Mouse (Mus musculus) embryonic facial prominence, embryonic 14.5 days (tissue): ENCODE measurements around the gene Ruvbl1. TPM values are rescaled to one million over a fixed set of nuclear protein-coding genes. Genes with fewer than 3 reads are reported as not detected.

Experiments
- ATAC-seq: fragments of 200-750 bp; cut with Nextera tagmentation; 2 replicates; pipeline ENCODE4 v1.8.0; 2017; ENCODE audit warnings: low read depth, moderate number of reproducible peaks, moderate TSS enrichment
- DNase-seq: peaks from one replicate; pipeline ENCODE4 v3.0.0-alpha.2; 2015; ENCODE audit warnings: low spot score
- H3K27ac ChIP-seq: fragments of 300-500 bp; sonication (generic); replicated peaks from 2 replicates; pipeline ENCODE4 v1.5.1; 2014; ENCODE audit warnings: low read depth, mild to moderate bottlenecking, low read length, moderate library complexity
- H3K27me3 ChIP-seq: fragments of 300-500 bp; sonication (generic); replicated peaks from 2 replicates; pipeline ENCODE4 v1.6.1; 2014; ENCODE audit warnings: low read length; ENCODE audit not compliant: control insufficient read depth, insufficient read depth
- H3K36me3 ChIP-seq: fragments of 300-500 bp; sonication (generic); 2 replicates; pipeline ENCODE4 v1.6.1; 2014; ENCODE audit warnings: low read length, mixed read lengths; ENCODE audit not compliant: control insufficient read depth, insufficient read depth
- H3K4me1 ChIP-seq: fragments of 300-500 bp; sonication (generic); 2 replicates; pipeline ENCODE4 v1.6.1; 2014; ENCODE audit warnings: antibody characterized with exemption, low read length; ENCODE audit not compliant: control insufficient read depth, insufficient read depth
- H3K4me2 ChIP-seq: fragments of 300-500 bp; sonication (generic); 2 replicates; pipeline ENCODE4 v1.6.1; 2014; ENCODE audit warnings: low read depth, mild to moderate bottlenecking, low read length, moderate library complexity, mixed read lengths
- H3K4me3 ChIP-seq: fragments of 300-500 bp; sonication (generic); 2 replicates; pipeline ENCODE4 v1.5.1; 2014; ENCODE audit warnings: low read depth, mild to moderate bottlenecking, low read length
- H3K9ac ChIP-seq: fragments of 300-500 bp; sonication (generic); 2 replicates; pipeline ENCODE4 v1.6.1; 2014; ENCODE audit warnings: low read depth, mild to moderate bottlenecking, low read length, moderate library complexity, mixed read lengths
- H3K9me3 ChIP-seq: fragments of 300-500 bp; sonication (generic); 2 replicates; pipeline ENCODE4 v1.6.1; 2016; ENCODE audit warnings: low read length; ENCODE audit not compliant: control insufficient read depth
- WGBS: fragments of 180-500 bp; shearing (Covaris S2); extraction: QIAGEN DNeasy Blood & Tissue Kit; methylation state at CpG from one replicate; pipeline ENCODE4 v1.1.7; 2014; 5-methylcytosine and 5-hydroxymethylcytosine counted together
- polyA plus RNA-seq: library from polyadenylated mRNA; unstranded; fragments of >200 nt; fragmentation: Nextera tagmentation; extraction: Ambion mirVana; gene quantifications from 2 replicates; pipeline ENCODE4 v1.2.1, GENCODE M21; 2014

Ruvbl1 gene
- polyA plus RNA-seq, 1 experiment from 2014 or later = 118 TPM

DNA sequence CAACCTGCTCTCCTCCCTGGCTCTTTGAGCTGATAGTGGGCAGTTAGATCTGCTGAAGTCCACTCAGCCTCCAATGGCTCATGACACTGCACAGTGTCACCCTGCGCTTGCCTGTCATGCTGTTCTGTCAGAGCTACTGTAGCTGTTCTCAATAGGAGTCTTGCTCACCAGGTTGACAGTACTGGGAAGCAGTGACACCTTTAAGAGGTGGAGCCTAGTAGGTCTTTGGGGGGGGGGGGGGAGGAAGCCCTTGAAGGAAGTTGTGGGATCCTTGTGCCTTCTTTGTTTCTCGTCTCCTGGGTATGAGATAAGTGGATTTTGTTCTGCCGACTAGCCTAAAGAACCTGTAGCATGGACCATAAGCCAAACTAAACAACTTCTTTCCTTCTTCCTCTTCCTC, 57.4 kb downstream of the Ruvbl1 start:
- no peak overlapping the region for H3K4me2 ChIP-seq
- ATAC-seq (no peak), DNase-seq (no peak)
- no peak overlapping the region for H3K9ac ChIP-seq
- H3K9me3 ChIP-seq = no peaks in the 10 kb centered on the region
- 62% methylated on average over 3 of the region's 3 CpGs for WGBS
- H3K4me1 ChIP-seq = peaks cover 5% of the 10 kb centered on the region
- H3K27ac ChIP-seq = no peak overlapping the region
- no peaks in the 10 kb centered on the region for H3K27me3 ChIP-seq
- H3K4me3 ChIP-seq = no peak overlapping the region
- no peaks in the 10 kb centered on the region for H3K36me3 ChIP-seq

DNA sequence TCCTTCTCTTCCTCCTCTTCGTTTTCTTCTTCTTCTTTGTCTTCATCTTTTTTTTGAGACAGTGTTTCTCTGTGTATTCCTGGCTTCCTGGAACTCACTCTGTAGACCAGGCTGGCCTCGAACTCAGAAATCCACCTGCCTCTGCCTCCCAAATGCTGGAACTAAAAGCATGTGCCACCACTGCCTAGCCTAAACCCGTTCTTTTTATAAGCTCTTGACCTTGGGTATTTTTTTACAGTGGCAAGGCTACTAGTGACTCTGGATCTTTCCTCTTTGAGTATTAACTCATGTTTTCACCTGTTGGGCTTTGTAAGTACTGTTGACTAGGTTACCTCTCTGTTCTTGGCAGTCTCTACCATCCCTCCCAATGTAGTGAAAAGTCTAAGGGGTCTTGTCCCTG, 57.8 kb downstream of the Ruvbl1 start:
- Histone ChIP-seq H3K4me2 (no peak overlapping the region), H3K9ac (no peak overlapping the region), H3K9me3 (no peaks in the 10 kb centered on the region), H3K27me3 (no peaks in the 10 kb centered on the region), H3K4me3 (no peak overlapping the region), H3K4me1 (peaks cover 5% of the 10 kb centered on the region), H3K27ac (no peak overlapping the region), H3K36me3 (no peaks in the 10 kb centered on the region)
- DNase-seq (no peak), ATAC-seq (no peak)
- WGBS = 74% methylated on average over 3 of the region's 3 CpGs

DNA sequence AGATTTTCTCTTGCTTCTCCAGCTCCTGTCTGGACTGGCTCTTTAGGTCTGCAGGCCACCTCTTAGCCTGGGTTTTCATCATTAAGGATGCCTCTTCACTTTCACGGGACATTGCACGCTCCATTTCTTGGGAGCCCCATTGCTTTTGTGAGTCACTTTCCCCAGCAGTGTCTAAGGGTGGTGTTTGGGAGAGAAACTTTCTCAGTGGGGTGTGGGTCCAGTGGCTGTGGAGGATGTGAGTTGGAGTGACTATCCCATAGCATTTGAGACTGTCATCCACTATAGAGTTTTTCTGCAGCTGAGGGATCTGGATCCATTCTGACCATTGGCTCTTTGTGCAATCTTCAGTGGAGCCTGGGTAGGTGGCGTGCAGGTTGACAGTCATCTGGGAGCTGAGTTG, 58.2 kb downstream of the Ruvbl1 start:
- Histone ChIP-seq H3K4me3 (no peak overlapping the region), H3K36me3 (no peaks in the 10 kb centered on the region), H3K4me1 (peaks cover 5% of the 10 kb centered on the region), H3K9ac (no peak overlapping the region), H3K27ac (no peak overlapping the region), H3K4me2 (no peak overlapping the region), H3K9me3 (no peaks in the 10 kb centered on the region), H3K27me3 (no peaks in the 10 kb centered on the region)
- ATAC-seq (no peak), DNase-seq (no peak)
- 86% methylated on average over 3 of the region's 3 CpGs for WGBS

DNA sequence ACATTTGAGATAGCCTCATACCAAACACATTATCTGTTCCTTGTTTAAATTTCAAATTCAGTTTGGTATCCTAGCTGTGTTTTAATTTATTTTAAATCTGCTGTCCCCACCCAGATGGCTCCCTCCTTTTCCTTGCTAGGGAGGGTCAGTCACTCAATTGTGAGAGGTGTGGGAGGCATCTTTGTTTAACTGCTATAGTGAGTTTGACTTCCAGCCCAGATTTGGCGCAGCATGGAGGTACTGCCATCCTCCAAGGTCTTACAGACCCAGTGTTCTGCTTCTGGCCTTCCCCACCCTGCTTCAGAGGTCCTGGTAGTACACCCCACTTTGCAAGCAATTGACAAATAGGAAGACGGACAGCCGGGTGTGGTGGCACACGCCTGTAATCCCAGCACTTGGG, 58.8 kb downstream of the Ruvbl1 start:
- 88% methylated on average over 4 of the region's 4 CpGs for WGBS
- no peak for DNase-seq
- no peaks in the 10 kb centered on the region for H3K9me3 ChIP-seq

DNA sequence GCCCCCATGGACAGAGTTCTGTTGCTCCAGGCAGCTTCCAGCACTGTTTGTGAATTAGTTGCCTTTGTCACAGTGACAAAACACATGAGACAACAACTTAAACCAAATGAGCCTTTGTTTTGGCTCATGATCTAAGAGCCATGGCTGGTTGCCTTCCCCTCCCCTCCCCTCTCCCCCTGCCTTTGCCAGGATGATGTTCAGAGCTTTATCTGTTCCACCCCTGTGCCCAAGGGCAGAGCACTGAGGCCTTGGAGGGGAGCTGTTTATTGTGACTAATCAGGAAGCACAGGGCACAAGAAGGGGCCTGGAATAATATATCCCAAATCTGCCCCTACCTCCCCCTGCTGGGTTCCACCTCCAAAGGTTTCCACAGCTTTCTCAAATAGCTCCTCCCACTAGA, 65.1 kb downstream of the Ruvbl1 start:
- Histone ChIP-seq H3K4me3 (no peak overlapping the region), H3K36me3 (no peaks in the 10 kb centered on the region), H3K4me2 (no peak overlapping the region), H3K27me3 (no peaks in the 10 kb centered on the region), H3K9me3 (no peaks in the 10 kb centered on the region), H3K27ac (no peak overlapping the region), H3K9ac (no peak overlapping the region), H3K4me1 (no peaks in the 10 kb centered on the region)
- DNase-seq (no peak), ATAC-seq (no peak)

More for the DNA sequence above, 58.8 kb downstream of the Ruvbl1 start:
- Histone ChIP-seq H3K4me3 (no peak overlapping the region), H3K4me2 (no peak overlapping the region), H3K27ac (no peak overlapping the region), H3K9ac (no peak overlapping the region), H3K36me3 (no peaks in the 10 kb centered on the region), H3K27me3 (no peaks in the 10 kb centered on the region), H3K4me1 (peaks cover 5% of the 10 kb centered on the region)
- no peak for ATAC-seq

DNA sequence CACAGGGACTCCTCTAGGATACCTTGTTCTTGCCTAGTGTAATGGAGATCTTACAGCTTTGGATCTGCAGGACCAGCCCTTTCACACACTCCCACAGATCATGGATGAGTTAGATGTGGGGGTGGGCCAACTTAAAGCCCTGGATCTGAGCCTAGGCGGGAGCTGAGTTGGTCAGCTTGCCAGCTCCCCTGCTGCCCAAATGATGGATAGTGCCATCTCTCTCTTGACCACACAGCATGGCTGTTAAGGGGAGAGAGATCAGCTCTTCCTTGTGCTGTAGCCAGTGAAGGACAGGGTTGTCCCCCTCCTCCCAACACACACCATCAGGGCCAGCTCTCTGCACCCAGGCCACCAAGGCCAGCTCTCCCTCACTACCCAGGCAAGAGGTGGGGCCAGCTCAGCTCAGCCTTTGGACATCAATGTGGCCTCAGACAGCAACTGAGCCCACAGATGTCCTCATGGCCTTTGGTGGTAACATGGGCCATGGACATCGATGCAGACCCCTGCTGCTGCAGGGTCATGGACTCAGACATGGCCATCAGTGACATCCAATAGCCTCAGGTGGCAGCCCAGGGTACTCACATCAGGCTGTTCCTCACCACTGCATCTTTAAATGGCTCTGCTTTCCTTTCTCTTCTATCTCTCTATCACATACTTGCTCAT, 75.0 kb downstream of the Ruvbl1 start:
- H3K9me3 ChIP-seq = no peaks in the 10 kb centered on the region
- DNase-seq (no peak), ATAC-seq (no peak)
- no peak overlapping the region for H3K9ac ChIP-seq
- H3K27me3 ChIP-seq = peaks cover 6% of the 10 kb centered on the region
- H3K4me1 ChIP-seq = no peaks in the 10 kb centered on the region
- no peak overlapping the region for H3K27ac ChIP-seq
- WGBS = 75% methylated on average over 2 of the region's 2 CpGs
- H3K4me3 ChIP-seq = no peak overlapping the region
- H3K4me2 ChIP-seq = no peak overlapping the region
- H3K36me3 ChIP-seq = no peaks in the 10 kb centered on the region

DNA sequence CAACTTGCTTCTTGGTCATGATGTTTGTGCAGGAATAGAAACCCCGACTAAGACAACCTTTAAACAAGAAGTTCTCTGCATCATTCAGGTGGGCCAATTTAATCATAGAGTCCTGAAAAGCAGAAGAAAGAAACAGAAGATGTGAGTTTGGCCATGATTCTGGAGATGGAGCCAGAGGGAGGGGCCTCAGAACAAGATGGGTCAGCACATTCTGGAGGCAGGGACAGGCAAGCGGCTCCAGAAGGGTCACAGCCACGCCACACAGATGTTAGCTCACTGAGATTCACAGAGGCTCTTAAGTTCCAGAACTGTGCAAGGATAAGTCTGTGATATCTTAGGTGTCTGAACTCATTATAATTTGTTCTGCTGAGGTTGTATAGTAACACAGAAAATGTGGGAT, 79.0 kb downstream of the Ruvbl1 start:
- Histone ChIP-seq H3K4me3 (no peak overlapping the region), H3K4me2 (no peak overlapping the region), H3K27ac (no peak overlapping the region), H3K27me3 (peaks cover 31% of the 10 kb centered on the region), H3K9ac (no peak overlapping the region), H3K9me3 (no peaks in the 10 kb centered on the region), H3K36me3 (no peaks in the 10 kb centered on the region), H3K4me1 (no peaks in the 10 kb centered on the region)
- ATAC-seq = no peak
- DNase-seq = no peak
- 81% methylated on average over 3 of the region's 3 CpGs for WGBS

DNA sequence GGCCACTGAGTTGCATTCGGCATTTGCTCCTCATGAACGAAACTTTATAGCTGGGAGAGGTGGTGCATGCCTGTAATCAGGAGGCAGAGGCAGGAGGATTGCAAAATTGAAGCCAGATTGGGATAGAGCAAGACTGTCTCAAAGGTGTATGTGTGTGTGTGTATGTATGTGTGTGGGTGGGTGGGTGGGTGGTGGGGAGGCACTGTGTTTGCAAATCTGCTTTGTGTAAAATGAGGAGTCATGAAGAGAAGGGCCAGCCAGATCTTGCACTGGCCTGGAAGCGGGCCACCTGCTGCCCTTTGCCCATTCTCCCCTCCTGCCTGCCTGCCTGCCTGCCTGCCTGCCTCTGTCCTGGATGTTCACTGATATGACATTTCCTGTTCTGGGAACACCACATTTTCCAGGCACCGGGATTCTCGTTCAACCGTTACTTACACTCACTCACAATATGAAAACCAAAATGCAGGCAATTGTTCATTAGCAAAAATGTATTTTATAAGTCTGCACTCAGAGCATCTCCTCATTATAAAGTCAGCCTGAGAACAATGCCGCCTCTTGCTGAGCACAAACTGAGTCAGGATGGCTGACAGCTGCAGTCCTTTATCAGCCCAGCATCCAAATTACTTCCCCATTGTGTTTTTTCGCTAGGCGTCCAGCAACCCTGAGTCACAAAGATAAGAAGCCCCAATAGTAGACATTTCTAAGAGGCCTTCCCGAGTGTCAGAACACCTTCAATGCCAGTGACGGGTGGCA, 79.6 kb downstream of the Ruvbl1 start:
- WGBS = 33% methylated on average over 11 of the region's 11 CpGs

DNA sequence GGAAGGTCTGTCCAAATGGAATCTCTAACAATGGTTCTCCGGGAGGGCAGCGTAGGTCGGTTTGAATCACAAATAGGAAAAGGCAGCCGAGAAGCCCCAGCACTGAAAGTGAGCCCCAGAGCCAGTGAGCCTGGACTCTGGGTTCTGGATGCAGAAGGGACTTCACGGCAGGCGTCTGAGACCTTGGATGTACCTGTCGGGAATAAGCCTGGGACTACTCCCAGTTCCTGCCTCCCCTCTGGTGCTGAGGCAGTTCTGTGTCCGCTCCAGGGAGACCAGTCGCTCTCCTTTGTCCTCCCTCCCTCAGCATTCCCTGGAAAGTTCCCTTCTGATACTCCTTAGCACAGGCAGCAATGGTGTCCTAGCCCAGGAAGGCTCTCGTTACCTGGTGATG, 80.2 kb downstream of the Ruvbl1 start:
- Histone ChIP-seq H3K4me2 (no peak overlapping the region), H3K27ac (no peak overlapping the region), H3K27me3 (peaks cover 31% of the 10 kb centered on the region), H3K9ac (0 out of 2 replicates have a peak overlapping the region, but pooled peaks have one; percentile 19), H3K4me1 (no peaks in the 10 kb centered on the region), H3K36me3 (no peaks in the 10 kb centered on the region), H3K9me3 (no peaks in the 10 kb centered on the region), H3K4me3 (no peak overlapping the region)
- no peak for DNase-seq
- no peak for ATAC-seq
- 24% methylated on average over 10 of the region's 10 CpGs for WGBS

More for the DNA sequence above, 79.6 kb downstream of the Ruvbl1 start:
- Histone ChIP-seq H3K27ac (no peak overlapping the region), H3K9me3 (no peaks in the 10 kb centered on the region), H3K9ac (0 out of 2 replicates have a peak overlapping the region, but pooled peaks have one; percentile 19), H3K4me3 (no peak overlapping the region), H3K4me1 (no peaks in the 10 kb centered on the region), H3K36me3 (no peaks in the 10 kb centered on the region), H3K4me2 (no peak overlapping the region), H3K27me3 (peaks cover 31% of the 10 kb centered on the region)
- ATAC-seq (no peak), DNase-seq (no peak)
